Mouse (Mus musculus): ENCODE measurements around the gene Tmod1. TPM values are rescaled to one million over a fixed set of nuclear protein-coding genes. Genes with fewer than 3 reads are reported as not detected.

Tmod1 gene
- polyA plus RNA-seq, 1 experiment, result 5.2 TPM

GRCm38 (mm10) chr4:46087427-46087771, 48.7 kb downstream of the Tmod1 start:
- no peak for TF ChIP-seq CTCF (IDR thresholded peaks at IDR 0.05; ENCODE audit: extremely low read depth, insufficient read depth, insufficient read length, insufficient replicate concordance)
- no peak for TF ChIP-seq POLR2A (IDR thresholded peaks at IDR 0.05; ENCODE audit: low read depth, low read length)
- Histone ChIP-seq H3K4me3 (ENCODE audit: extremely low read depth, insufficient read depth, insufficient read length) (no peak overlapping the region), H3K27me3 (ENCODE audit: control insufficient read depth, insufficient read depth, low read length) (no peaks in the 10 kb centered on the region), H3K4me1 (ENCODE audit: control insufficient read depth, insufficient read depth, insufficient read length) (peaks cover 7% of the 10 kb centered on the region; the same call in 1 of the 2 replicates), H3K36me3 (ENCODE audit: control insufficient read depth, insufficient read depth, low read length) (no peaks in the 10 kb centered on the region), H3K27ac (ENCODE audit: insufficient read depth, low read length) (no peak overlapping the region)
- DNase-seq (ENCODE audit: low read depth in 1 of 2, low spot score in 2 of 2), result no peak
- WGBS, result 29% methylated on average over 7 of the region's 7 CpGs

- H3K4me3 ChIP-seq (ENCODE audit: extremely low read depth, insufficient read depth, insufficient read length), result no peak overlapping the region
- 34% methylated on average over 5 of the region's 5 CpGs for WGBS
- H3K36me3 ChIP-seq (ENCODE audit: control insufficient read depth, insufficient read depth, low read length), result no peaks in the 10 kb centered on the region
- H3K27me3 ChIP-seq (ENCODE audit: control insufficient read depth, insufficient read depth, low read length), result no peaks in the 10 kb centered on the region
- H3K27ac ChIP-seq (ENCODE audit: insufficient read depth, low read length), result no peak overlapping the region
- peaks cover 7% of the 10 kb centered on the region; the same call in 1 of the 2 replicates for H3K4me1 ChIP-seq (ENCODE audit: control insufficient read depth, insufficient read depth, insufficient read length)
- DNase-seq (ENCODE audit: low read depth in 1 of 2, low spot score in 2 of 2), result no peak
- TF ChIP-seq POLR2A (IDR thresholded peaks at IDR 0.05; ENCODE audit: low read depth, low read length) (no peak), CTCF (IDR thresholded peaks at IDR 0.05; ENCODE audit: extremely low read depth, insufficient read depth, insufficient read length, insufficient replicate concordance) (no peak)
Observed at GRCm38 (mm10) chr4:46087852-46088251, 49.1 kb downstream of the Tmod1 start.

DNA sequence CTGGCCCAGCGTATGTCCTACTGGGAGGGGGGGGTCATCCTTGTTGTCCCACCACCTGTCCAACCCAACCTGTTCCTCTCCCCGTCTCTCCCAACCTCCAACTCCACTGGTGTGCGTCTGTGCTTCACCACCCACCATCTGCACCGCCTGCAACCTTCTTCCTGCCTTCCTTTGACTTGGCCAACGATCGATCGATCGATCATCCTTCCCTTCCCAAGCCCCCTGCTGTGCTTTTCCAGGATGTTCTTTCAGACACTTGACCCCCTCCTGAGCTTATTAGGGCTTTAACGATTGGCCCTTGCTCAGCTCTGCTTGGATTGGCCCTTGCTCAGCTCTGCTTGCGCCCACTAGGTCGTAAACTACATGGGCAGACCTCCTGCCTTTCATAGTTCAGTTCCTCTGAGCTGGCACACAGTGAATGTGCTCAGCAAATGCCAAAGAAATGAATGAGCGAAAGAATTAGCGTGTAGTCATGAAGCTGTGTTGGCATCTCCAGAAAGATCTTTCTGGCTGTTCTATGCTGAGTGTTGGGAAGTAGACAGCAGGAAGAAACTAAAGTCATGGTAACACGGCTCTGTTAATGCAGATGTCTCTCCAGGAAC, 50.9 kb downstream of the Tmod1 start:
- Histone ChIP-seq H3K4me1 (ENCODE audit: control insufficient read depth, insufficient read depth, insufficient read length) (peaks cover 7% of the 10 kb centered on the region; the same call in 1 of the 2 replicates), H3K27me3 (ENCODE audit: control insufficient read depth, insufficient read depth, low read length) (no peaks in the 10 kb centered on the region), H3K4me3 (ENCODE audit: extremely low read depth, insufficient read depth, insufficient read length) (no peak overlapping the region), H3K36me3 (ENCODE audit: control insufficient read depth, insufficient read depth, low read length) (no peaks in the 10 kb centered on the region), H3K27ac (ENCODE audit: insufficient read depth, low read length) (no peak overlapping the region)
- DNase-seq (ENCODE audit: low read depth in 1 of 2, low spot score in 2 of 2), result no peak
- WGBS, result 93% methylated on average over 14 of the region's 14 CpGs
- no peak for TF ChIP-seq POLR2A (IDR thresholded peaks at IDR 0.05; ENCODE audit: low read depth, low read length)
- TF ChIP-seq CTCF (IDR thresholded peaks at IDR 0.05; ENCODE audit: extremely low read depth, insufficient read depth, insufficient read length, insufficient replicate concordance), result no peak

DNA sequence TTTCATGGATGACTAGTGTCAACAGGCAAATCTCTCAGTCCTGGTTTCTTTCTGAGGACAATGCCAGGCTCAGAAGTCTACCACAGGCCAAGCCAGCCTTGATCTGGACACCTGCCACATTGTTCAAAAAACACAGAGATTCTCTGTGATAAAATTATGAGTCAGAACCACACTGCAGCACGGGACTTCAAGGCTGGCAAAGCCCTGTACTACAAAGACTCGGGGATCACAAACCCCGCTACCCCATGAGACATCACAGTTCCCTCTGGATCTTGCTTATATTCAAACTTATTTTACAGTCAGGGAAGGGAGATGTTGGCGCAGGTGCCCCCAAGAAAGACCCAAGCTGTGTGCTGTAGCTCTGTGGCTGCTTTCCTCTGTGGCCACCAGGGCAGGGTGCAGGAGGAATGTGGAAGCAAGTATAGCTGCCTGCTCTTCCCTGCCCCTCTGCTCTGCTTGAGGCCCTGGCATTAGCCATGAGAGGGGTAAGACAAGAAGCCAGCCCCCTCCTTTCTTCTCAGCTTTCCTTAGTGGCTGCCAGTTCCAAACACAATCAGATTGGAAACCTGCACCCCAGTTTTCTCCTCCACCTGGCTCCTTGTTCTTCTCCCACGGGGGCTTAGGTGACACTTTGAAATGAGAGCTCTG, 53.8 kb downstream of the Tmod1 start:
- DNase-seq (ENCODE audit: low read depth in 1 of 2, low spot score in 2 of 2), result no peak
- no peak for TF ChIP-seq POLR2A (IDR thresholded peaks at IDR 0.05; ENCODE audit: low read depth, low read length)
- no peak for TF ChIP-seq CTCF (IDR thresholded peaks at IDR 0.05; ENCODE audit: extremely low read depth, insufficient read depth, insufficient read length, insufficient replicate concordance)
- WGBS, result 75% methylated on average over 5 of the region's 5 CpGs
- H3K4me3 ChIP-seq (ENCODE audit: extremely low read depth, insufficient read depth, insufficient read length), result no peak overlapping the region
- H3K27me3 ChIP-seq (ENCODE audit: control insufficient read depth, insufficient read depth, low read length), result no peaks in the 10 kb centered on the region
- no peaks in the 10 kb centered on the region for H3K4me1 ChIP-seq (ENCODE audit: control insufficient read depth, insufficient read depth, insufficient read length)
- no peaks in the 10 kb centered on the region for H3K36me3 ChIP-seq (ENCODE audit: control insufficient read depth, insufficient read depth, low read length)
- H3K27ac ChIP-seq (ENCODE audit: insufficient read depth, low read length), result no peak overlapping the region

DNA sequence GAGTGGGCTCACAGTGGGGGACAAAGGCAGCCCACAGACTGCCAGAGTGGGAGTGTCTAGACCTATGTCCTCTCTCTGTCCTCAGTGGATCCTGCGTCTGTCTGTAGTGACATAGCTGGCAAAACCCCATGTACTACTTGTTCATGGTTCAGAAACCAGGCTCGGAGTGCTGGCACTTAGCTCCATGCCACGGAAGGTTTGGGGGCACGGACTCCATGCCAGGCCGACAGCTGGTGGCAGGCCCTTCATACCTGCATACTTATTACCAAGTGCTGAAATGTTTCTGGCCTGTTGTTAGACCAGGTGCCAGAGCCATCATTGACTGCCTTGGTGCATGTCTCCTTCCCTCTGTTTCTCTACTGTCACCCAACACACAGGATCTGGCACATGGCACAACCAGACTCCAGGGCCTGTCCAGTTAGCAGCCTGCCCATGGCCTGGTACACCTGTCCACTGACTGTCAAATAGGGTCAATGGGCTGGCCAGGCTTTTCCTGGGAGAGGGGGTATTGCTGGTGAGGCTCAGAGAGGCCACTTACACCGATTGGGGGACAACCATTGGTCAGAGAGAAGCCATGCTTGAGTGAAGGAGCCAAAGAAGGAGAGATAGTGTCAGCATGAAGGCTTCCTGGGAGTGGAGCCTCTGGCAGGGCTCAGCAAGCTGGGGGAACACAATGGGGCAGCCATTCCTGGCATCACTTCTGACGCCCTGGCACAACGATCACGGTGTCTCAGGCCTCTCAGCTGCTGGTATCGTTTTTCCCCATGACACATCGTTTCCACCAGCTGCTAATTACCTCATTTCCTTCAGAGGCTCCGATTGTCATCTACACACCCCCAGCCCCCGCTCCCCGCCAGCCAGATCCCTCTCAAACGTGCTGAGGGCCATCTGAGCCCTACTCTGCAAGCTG, 56.4 kb downstream of the Tmod1 start:
- DNase-seq (ENCODE audit: low read depth in 1 of 2, low spot score in 2 of 2), result no peak
- Histone ChIP-seq H3K4me3 (ENCODE audit: extremely low read depth, insufficient read depth, insufficient read length) (no peak overlapping the region), H3K27me3 (ENCODE audit: control insufficient read depth, insufficient read depth, low read length) (no peaks in the 10 kb centered on the region), H3K27ac (ENCODE audit: insufficient read depth, low read length) (no peak overlapping the region), H3K36me3 (ENCODE audit: control insufficient read depth, insufficient read depth, low read length) (no peaks in the 10 kb centered on the region), H3K4me1 (ENCODE audit: control insufficient read depth, insufficient read depth, insufficient read length) (no peaks in the 10 kb centered on the region)
- TF ChIP-seq POLR2A (IDR thresholded peaks at IDR 0.05; ENCODE audit: low read depth, low read length), result no peak
- TF ChIP-seq CTCF (IDR thresholded peaks at IDR 0.05; ENCODE audit: extremely low read depth, insufficient read depth, insufficient read length, insufficient replicate concordance), result no peak
- 52% methylated on average over 15 of the region's 15 CpGs for WGBS

- 97% methylated on average over 3 of the region's 3 CpGs for WGBS
- no peaks in the 10 kb centered on the region for H3K36me3 ChIP-seq (ENCODE audit: control insufficient read depth, insufficient read depth, low read length)
- H3K27me3 ChIP-seq (ENCODE audit: control insufficient read depth, insufficient read depth, low read length), result no peaks in the 10 kb centered on the region
- no peak overlapping the region for H3K27ac ChIP-seq (ENCODE audit: insufficient read depth, low read length)
- no peak for DNase-seq (ENCODE audit: low read depth in 1 of 2, low spot score in 2 of 2)
- H3K4me3 ChIP-seq (ENCODE audit: extremely low read depth, insufficient read depth, insufficient read length), result no peak overlapping the region
- H3K4me1 ChIP-seq (ENCODE audit: control insufficient read depth, insufficient read depth, insufficient read length), result no peaks in the 10 kb centered on the region
- no peak for TF ChIP-seq POLR2A (IDR thresholded peaks at IDR 0.05; ENCODE audit: low read depth, low read length)
- TF ChIP-seq CTCF (IDR thresholded peaks at IDR 0.05; ENCODE audit: extremely low read depth, insufficient read depth, insufficient read length, insufficient replicate concordance), result no peak
Observed at GRCm38 (mm10) chr4:46095826-46096159, 57.1 kb downstream of the Tmod1 start.

Data from spleen, adult 2 months (tissue).